Mouse (Mus musculus) lung, embryonic 14.5 days (tissue): Measurements from ENCODE around the gene Zfp277. TPM values are rescaled to one million over a fixed set of nuclear protein-coding genes. Genes with fewer than 3 reads are reported as not detected.
A peak's percentile ranks its signal among the peaks of the same experiment; 100 is the strongest.

ENCODE experiments used
- ATAC-seq: fragments of 200-750 bp; cut with Nextera tagmentation; 2 replicates; pipeline ENCODE4 v1.8.0; 2017; ENCODE audit warnings: mild to moderate bottlenecking, moderate TSS enrichment, moderate library complexity; ENCODE audit not compliant: insufficient read depth
- DNase-seq: peaks from one replicate; pipeline ENCODE4 v3.0.0-alpha.2; 2015
- H3K27ac ChIP-seq: fragments of 300-500 bp; sonication (generic); 2 replicates; pipeline ENCODE4 v1.5.1; 2014; ENCODE audit warnings: low read depth, mild to moderate bottlenecking, moderate library complexity
- H3K27me3 ChIP-seq: fragments of 300-500 bp; sonication (generic); 2 replicates; pipeline ENCODE4 v1.6.1; 2014; ENCODE audit warnings: low read length, control low read depth; ENCODE audit not compliant: insufficient read depth
- H3K36me3 ChIP-seq: fragments of 300-500 bp; sonication (generic); 2 replicates; pipeline ENCODE4 v1.6.1; 2014; ENCODE audit warnings: control low read depth; ENCODE audit not compliant: insufficient read depth
- H3K4me1 ChIP-seq: fragments of 300-500 bp; sonication (generic); 2 replicates; pipeline ENCODE4 v1.6.1; 2014; ENCODE audit warnings: antibody characterized with exemption, control low read depth; ENCODE audit not compliant: insufficient read depth
- H3K4me2 ChIP-seq: fragments of 300-500 bp; sonication (generic); 2 replicates; pipeline ENCODE4 v1.6.1; 2014; ENCODE audit warnings: mild to moderate bottlenecking
- H3K4me3 ChIP-seq: fragments of 300-500 bp; sonication (generic); 2 replicates; pipeline ENCODE4 v1.5.1; 2014; ENCODE audit warnings: low read depth, low read length
- H3K9ac ChIP-seq: fragments of 300-500 bp; sonication (generic); 2 replicates; pipeline ENCODE4 v1.6.1; 2014
- H3K9me3 ChIP-seq: fragments of 300-500 bp; sonication (generic); 2 replicates; pipeline ENCODE4 v1.6.1; 2016; ENCODE audit warnings: low read depth, low read length, control low read depth
- CTCF ChIP-seq: IDR thresholded peaks from 2 replicates; pipeline ENCODE4 v1.5.1; 2016; ENCODE audit warnings: antibody characterized with exemption, low read depth
- WGBS: fragments of 180-500 bp; shearing (Covaris S2); extraction: QIAGEN DNeasy Blood & Tissue Kit; methylation state at CpG from one replicate; pipeline ENCODE4 v1.1.7; 2014; 5-methylcytosine and 5-hydroxymethylcytosine counted together
- polyA plus RNA-seq: library from polyadenylated mRNA; unstranded; fragments of >200 nt; fragmentation: Nextera tagmentation; extraction: Ambion mirVana; gene quantifications from 2 replicates; pipeline ENCODE4 v1.2.1, GENCODE M21; 2014

Gene Zfp277
- polyA plus RNA-seq, 1 experiment from 2014 or later = 46.7 TPM

DNA sequence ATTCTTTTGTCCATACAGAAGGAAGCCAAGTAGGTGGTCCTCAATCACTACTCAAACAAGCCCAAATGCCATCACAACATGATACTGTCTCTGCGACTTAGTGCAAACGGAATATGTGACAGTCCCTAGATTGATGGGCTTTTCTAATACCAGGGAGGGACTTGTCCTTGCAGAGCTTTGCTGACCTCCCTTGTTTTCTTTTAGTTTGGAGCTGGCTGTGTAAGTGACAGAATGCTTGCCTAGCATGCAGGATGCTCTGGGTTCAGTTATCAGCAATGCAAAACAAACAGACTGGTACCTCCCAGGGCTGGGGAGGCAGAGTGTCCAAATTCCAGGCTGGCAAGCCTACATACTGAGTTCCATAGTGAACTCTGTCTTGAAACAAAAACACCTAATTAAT lies 7.7 kb downstream of the Zfp277 start:
- DNase-seq (no peak), ATAC-seq (no peak)
- Histone ChIP-seq H3K4me1 (peaks cover 3% of the 10 kb centered on the region; the same call in 1 of the 2 replicates), H3K27me3 (no peaks in the 10 kb centered on the region), H3K36me3 (no peaks in the 10 kb centered on the region), H3K4me3 (no peak overlapping the region), H3K27ac (no peak overlapping the region), H3K4me2 (no peak overlapping the region), H3K9me3 (no peaks in the 10 kb centered on the region), H3K9ac (no peak overlapping the region)
- TF ChIP-seq CTCF = no peak
- 15% methylated on average over 2 of the region's 2 CpGs for WGBS

DNA sequence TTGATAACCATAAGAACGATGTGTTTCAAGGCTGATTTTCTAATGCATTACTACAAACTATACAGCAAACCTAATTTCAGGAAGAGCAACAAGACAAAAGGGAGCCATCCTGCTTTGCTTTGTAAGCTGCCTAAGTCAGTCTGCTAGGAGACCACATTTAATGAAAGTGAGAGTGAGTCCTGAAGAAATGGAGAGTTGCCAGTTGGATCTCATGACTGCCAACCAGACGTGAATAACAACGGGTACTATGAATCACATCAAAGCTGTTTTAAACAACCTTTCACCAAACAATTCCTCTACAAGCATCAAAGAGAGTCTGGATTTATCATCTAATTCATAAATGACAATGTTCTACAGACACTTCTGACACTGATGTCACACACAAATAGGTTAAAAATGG lies 11.6 kb downstream of the Zfp277 start:
- Histone ChIP-seq H3K36me3 (no peaks in the 10 kb centered on the region), H3K27ac (no peak overlapping the region), H3K4me1 (peaks cover 12% of the 10 kb centered on the region), H3K9me3 (no peaks in the 10 kb centered on the region), H3K9ac (no peak overlapping the region), H3K27me3 (no peaks in the 10 kb centered on the region), H3K4me2 (no peak overlapping the region), H3K4me3 (no peak overlapping the region)
- no peak for TF ChIP-seq CTCF
- 30% methylated on average over 3 of the region's 3 CpGs for WGBS
- ATAC-seq = no peak
- peak; percentile 75 for DNase-seq

DNA sequence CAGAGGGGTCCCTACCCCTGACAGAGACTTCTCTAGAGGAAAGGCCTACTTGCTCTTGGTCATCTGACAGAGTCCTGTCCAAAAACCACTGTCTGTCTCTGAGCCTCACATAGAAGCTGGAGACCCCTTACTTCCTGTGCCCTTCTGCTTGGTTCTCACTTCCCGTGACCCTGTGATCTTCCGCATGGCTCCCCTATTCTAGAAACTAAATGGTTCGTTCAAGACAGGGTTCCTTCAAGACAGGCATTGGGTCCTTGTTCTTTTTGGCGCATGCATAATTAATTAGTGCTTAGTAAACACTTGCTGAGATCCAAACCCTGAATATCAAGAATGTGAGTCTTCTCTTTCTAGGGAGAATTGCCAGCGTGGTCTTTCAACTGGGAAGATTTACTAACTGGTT lies 14.6 kb downstream of the Zfp277 start:
- Histone ChIP-seq H3K36me3 (no peaks in the 10 kb centered on the region), H3K27me3 (no peaks in the 10 kb centered on the region), H3K27ac (no peak overlapping the region), H3K4me2 (no peak overlapping the region), H3K9ac (no peak overlapping the region), H3K9me3 (no peaks in the 10 kb centered on the region), H3K4me1 (peaks cover 12% of the 10 kb centered on the region), H3K4me3 (no peak overlapping the region)
- TF ChIP-seq CTCF = no peak
- 69% methylated on average over 5 of the region's 5 CpGs for WGBS
- no peak for ATAC-seq
- DNase-seq = no peak

DNA sequence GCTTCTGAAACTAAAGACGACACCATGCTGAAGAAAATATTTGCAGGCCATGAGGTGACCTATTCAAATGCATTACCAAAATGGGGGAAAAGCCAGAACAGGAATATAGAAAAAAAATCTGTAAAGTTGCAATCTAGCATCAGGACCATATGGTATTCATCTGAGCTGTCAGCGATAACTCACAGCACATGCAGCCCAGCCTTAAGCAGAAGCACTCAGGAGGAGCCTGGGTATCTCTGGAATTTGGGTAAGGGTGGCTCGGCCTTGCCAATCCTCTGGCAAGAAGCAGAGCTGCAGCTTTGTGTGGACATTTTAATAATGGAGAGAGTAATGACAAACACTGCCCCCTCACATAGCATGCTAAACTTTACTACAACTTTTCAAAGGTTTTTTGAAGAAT lies 15.7 kb downstream of the Zfp277 start:
- no peak overlapping the region for H3K9ac ChIP-seq
- H3K4me3 ChIP-seq = no peak overlapping the region
- no peak for TF ChIP-seq CTCF
- H3K4me1 ChIP-seq = peaks cover 12% of the 10 kb centered on the region
- H3K4me2 ChIP-seq = no peak overlapping the region
- peak overlapping the region; percentile 45; the same call in 1 of the 2 replicates for H3K27ac ChIP-seq
- no peaks in the 10 kb centered on the region for H3K36me3 ChIP-seq
- DNase-seq (peak; percentile 34), ATAC-seq (no peak)
- WGBS = 34% methylated on average over 3 of the region's 3 CpGs
- H3K9me3 ChIP-seq = no peaks in the 10 kb centered on the region
- no peaks in the 10 kb centered on the region for H3K27me3 ChIP-seq

DNA sequence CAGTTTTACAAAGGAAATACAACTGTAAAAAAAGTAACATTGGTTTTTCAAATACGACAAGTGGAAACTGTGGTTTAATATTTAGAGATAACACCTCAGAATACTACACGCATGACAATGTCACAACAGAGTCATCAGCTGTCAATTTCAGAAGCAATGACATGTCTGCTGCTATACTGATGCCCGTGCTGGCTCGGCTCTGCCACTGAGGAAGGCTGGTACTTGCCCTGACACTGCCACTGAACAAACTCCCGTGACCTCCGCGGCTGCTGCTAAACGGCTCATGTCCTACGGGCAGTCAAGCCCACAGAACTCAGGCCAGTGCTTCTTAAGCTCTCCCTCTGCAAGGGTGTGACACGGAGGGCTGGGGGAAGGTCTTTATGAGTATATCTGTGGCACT lies 18.1 kb downstream of the Zfp277 start:
- 77% methylated on average over 10 of the region's 10 CpGs for WGBS
- Histone ChIP-seq H3K4me1 (peaks cover 12% of the 10 kb centered on the region), H3K9me3 (no peaks in the 10 kb centered on the region), H3K27ac (no peak overlapping the region), H3K4me2 (no peak overlapping the region), H3K36me3 (no peaks in the 10 kb centered on the region), H3K27me3 (no peaks in the 10 kb centered on the region), H3K4me3 (no peak overlapping the region), H3K9ac (no peak overlapping the region)
- ATAC-seq (no peak), DNase-seq (no peak)
- TF ChIP-seq CTCF = no peak

DNA sequence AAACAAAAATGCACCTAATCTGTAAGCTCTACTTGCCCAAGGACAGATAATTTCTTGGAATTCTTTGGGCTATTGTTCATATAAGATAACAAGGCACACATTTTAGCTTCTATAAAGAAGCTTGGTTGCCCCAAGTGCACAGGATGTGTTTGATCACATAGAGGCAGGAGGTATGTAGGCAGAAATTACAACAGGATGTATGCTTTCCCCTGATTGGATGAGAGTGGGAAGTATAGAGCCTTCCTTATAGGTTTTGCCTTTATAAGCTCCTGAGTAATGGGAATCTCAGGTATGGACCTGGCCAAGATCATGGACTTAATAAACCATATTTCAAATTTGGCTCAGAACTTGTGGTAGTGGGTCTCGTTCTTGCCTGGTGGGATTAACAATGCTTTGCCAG lies 20.7 kb downstream of the Zfp277 start:
- no peak overlapping the region for H3K27ac ChIP-seq
- H3K9me3 ChIP-seq = no peaks in the 10 kb centered on the region
- H3K4me3 ChIP-seq = no peak overlapping the region
- no peak overlapping the region for H3K4me2 ChIP-seq
- 88% methylated on average over 1 of the region's 1 CpGs for WGBS
- no peak overlapping the region for H3K9ac ChIP-seq
- H3K27me3 ChIP-seq = no peaks in the 10 kb centered on the region
- H3K4me1 ChIP-seq = peaks cover 3% of the 10 kb centered on the region; the same call in 1 of the 2 replicates
- ATAC-seq = no peak
- no peak for DNase-seq
- no peak for TF ChIP-seq CTCF
- H3K36me3 ChIP-seq = no peaks in the 10 kb centered on the region

DNA sequence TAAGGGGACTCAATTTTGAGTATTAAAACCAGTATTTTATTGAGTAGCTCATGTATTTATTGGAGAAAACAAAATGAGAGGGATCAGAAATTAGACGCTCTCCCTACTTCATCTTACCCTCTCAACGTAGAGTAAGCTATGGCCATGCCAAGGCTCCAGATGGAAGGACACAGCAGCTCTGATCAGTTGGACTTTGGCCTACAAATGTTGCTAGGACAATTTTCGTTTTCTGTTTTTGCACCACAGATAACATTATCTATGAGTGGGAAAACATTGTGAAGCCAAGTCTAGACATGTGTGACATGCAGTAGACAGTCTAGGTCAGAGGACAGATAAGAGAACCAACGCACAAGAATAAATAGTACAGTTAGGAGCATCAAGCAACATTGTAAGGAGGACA lies 28.4 kb downstream of the Zfp277 start:
- Histone ChIP-seq H3K36me3 (no peaks in the 10 kb centered on the region), H3K27me3 (no peaks in the 10 kb centered on the region), H3K9ac (no peak overlapping the region), H3K4me1 (0 out of 2 replicates have a peak, but pooled peaks cover 6% of the 10 kb centered on the region), H3K27ac (no peak overlapping the region), H3K4me2 (no peak overlapping the region), H3K4me3 (no peak overlapping the region), H3K9me3 (no peaks in the 10 kb centered on the region)
- TF ChIP-seq CTCF = no peak
- ATAC-seq = no peak
- 76% methylated on average over 4 of the region's 4 CpGs for WGBS
- DNase-seq = no peak
